Mouse (Mus musculus): ENCODE data around the gene Brms1l. TPM values are rescaled to one million over a fixed set of nuclear protein-coding genes. Genes with fewer than 3 reads are reported as not detected.

Gene Brms1l
- polyA plus RNA-seq, 1 experiment: 29.7 TPM

GRCm38 (mm10) chr12:55805035-55805434 is 31.1 kb upstream of the Brms1l start:
- peaks cover 1% of the 10 kb centered on the region for H3K4me1 ChIP-seq (ENCODE audit: control insufficient read depth, insufficient read depth, low read length)
- H3K36me3 ChIP-seq (ENCODE audit: control insufficient read depth, insufficient read depth, low read length, poor library complexity, severe bottlenecking): no peaks in the 10 kb centered on the region
- H3K27me3 ChIP-seq (ENCODE audit: control insufficient read depth, insufficient read depth, low read length, poor library complexity, severe bottlenecking): no peaks in the 10 kb centered on the region
- H3K4me3 ChIP-seq (ENCODE audit: low read depth, low read length): no peak overlapping the region
- no peak overlapping the region for H3K9ac ChIP-seq (ENCODE audit: low read depth, poor library complexity, severe bottlenecking)
- no peak overlapping the region for H3K27ac ChIP-seq (ENCODE audit: insufficient read depth, low read length)
- no peaks in the 10 kb centered on the region for H3K9me3 ChIP-seq (replicated peaks; ENCODE audit: control insufficient read depth, insufficient read depth, low read length, poor library complexity, severe bottlenecking)
- TF ChIP-seq POLR2A (IDR thresholded peaks at IDR 0.05; ENCODE audit: insufficient read depth, low read length) (no peak), CTCF (IDR thresholded peaks at IDR 0.05; ENCODE audit: low read depth, low read length) (no peak), EP300 (IDR thresholded peaks at IDR 0.05; ENCODE audit: insufficient read depth, low read depth, low read length) (no peak)

GRCm38 (mm10) chr12:55816488-55816887 is 19.6 kb upstream of the Brms1l start:
- H3K27ac ChIP-seq (ENCODE audit: insufficient read depth, low read length): no peak overlapping the region
- no peaks in the 10 kb centered on the region for H3K4me1 ChIP-seq (ENCODE audit: control insufficient read depth, insufficient read depth, low read length)
- no peak for TF ChIP-seq EP300 (IDR thresholded peaks at IDR 0.05; ENCODE audit: insufficient read depth, low read depth, low read length)
- no peak for TF ChIP-seq CTCF (IDR thresholded peaks at IDR 0.05; ENCODE audit: low read depth, low read length)
- TF ChIP-seq POLR2A (IDR thresholded peaks at IDR 0.05; ENCODE audit: insufficient read depth, low read length): no peak
- H3K4me3 ChIP-seq (ENCODE audit: low read depth, low read length): no peak overlapping the region
- no peak overlapping the region for H3K9ac ChIP-seq (ENCODE audit: low read depth, poor library complexity, severe bottlenecking)
- no peaks in the 10 kb centered on the region for H3K9me3 ChIP-seq (replicated peaks; ENCODE audit: control insufficient read depth, insufficient read depth, low read length, poor library complexity, severe bottlenecking)
- no peaks in the 10 kb centered on the region for H3K36me3 ChIP-seq (ENCODE audit: control insufficient read depth, insufficient read depth, low read length, poor library complexity, severe bottlenecking)
- no peaks in the 10 kb centered on the region for H3K27me3 ChIP-seq (ENCODE audit: control insufficient read depth, insufficient read depth, low read length, poor library complexity, severe bottlenecking)

- Histone ChIP-seq H3K27ac (ENCODE audit: insufficient read depth, low read length) (no peak overlapping the region), H3K27me3 (ENCODE audit: control insufficient read depth, insufficient read depth, low read length, poor library complexity, severe bottlenecking) (no peaks in the 10 kb centered on the region), H3K9me3 (replicated peaks; ENCODE audit: control insufficient read depth, insufficient read depth, low read length, poor library complexity, severe bottlenecking) (no peaks in the 10 kb centered on the region), H3K36me3 (ENCODE audit: control insufficient read depth, insufficient read depth, low read length, poor library complexity, severe bottlenecking) (no peaks in the 10 kb centered on the region), H3K4me1 (ENCODE audit: control insufficient read depth, insufficient read depth, low read length) (no peaks in the 10 kb centered on the region), H3K9ac (ENCODE audit: low read depth, poor library complexity, severe bottlenecking) (peak overlapping the region; percentile 90), H3K4me3 (ENCODE audit: low read depth, low read length) (peak overlapping the region; percentile 83)
- TF ChIP-seq POLR2A (IDR thresholded peaks at IDR 0.05; ENCODE audit: insufficient read depth, low read length) (no peak), CTCF (IDR thresholded peaks at IDR 0.05; ENCODE audit: low read depth, low read length) (no peak), EP300 (IDR thresholded peaks at IDR 0.05; ENCODE audit: insufficient read depth, low read depth, low read length) (no peak)
Observed at GRCm38 (mm10) chr12:55820119-55820660, 15.9 kb upstream of the Brms1l start.

GRCm38 (mm10) chr12:55820661-55821314 is 15.3 kb upstream of the Brms1l start, which contains the start of gene Ralgapa1:
TSS of gene Ralgapa1 (minus strand) at chr12:55821167.
- Histone ChIP-seq H3K27me3 (ENCODE audit: control insufficient read depth, insufficient read depth, low read length, poor library complexity, severe bottlenecking) (no peaks in the 10 kb centered on the region), H3K4me1 (ENCODE audit: control insufficient read depth, insufficient read depth, low read length) (no peaks in the 10 kb centered on the region), H3K9me3 (replicated peaks; ENCODE audit: control insufficient read depth, insufficient read depth, low read length, poor library complexity, severe bottlenecking) (no peaks in the 10 kb centered on the region), H3K9ac (ENCODE audit: low read depth, poor library complexity, severe bottlenecking) (peak within 1 kb of the TSS; percentile 90), H3K4me3 (ENCODE audit: low read depth, low read length) (peak within 1 kb of the TSS; percentile 83), H3K36me3 (ENCODE audit: control insufficient read depth, insufficient read depth, low read length, poor library complexity, severe bottlenecking) (no peaks in the 10 kb centered on the region), H3K27ac (ENCODE audit: insufficient read depth, low read length) (no peak within 1 kb of the TSS)
- TF ChIP-seq POLR2A (IDR thresholded peaks at IDR 0.05; ENCODE audit: insufficient read depth, low read length) (peak; percentile 40), CTCF (IDR thresholded peaks at IDR 0.05; ENCODE audit: low read depth, low read length) (no peak), EP300 (IDR thresholded peaks at IDR 0.05; ENCODE audit: insufficient read depth, low read depth, low read length) (peak; percentile 41; the same call in 1 of the 2 replicates)

- Histone ChIP-seq H3K4me3 (ENCODE audit: low read depth, low read length) (no peak overlapping the region), H3K9me3 (replicated peaks; ENCODE audit: control insufficient read depth, insufficient read depth, low read length, poor library complexity, severe bottlenecking) (no peaks in the 10 kb centered on the region), H3K36me3 (ENCODE audit: control insufficient read depth, insufficient read depth, low read length, poor library complexity, severe bottlenecking) (no peaks in the 10 kb centered on the region), H3K27me3 (ENCODE audit: control insufficient read depth, insufficient read depth, low read length, poor library complexity, severe bottlenecking) (no peaks in the 10 kb centered on the region), H3K9ac (ENCODE audit: low read depth, poor library complexity, severe bottlenecking) (no peak overlapping the region), H3K4me1 (ENCODE audit: control insufficient read depth, insufficient read depth, low read length) (no peaks in the 10 kb centered on the region), H3K27ac (ENCODE audit: insufficient read depth, low read length) (no peak overlapping the region)
- TF ChIP-seq POLR2A (IDR thresholded peaks at IDR 0.05; ENCODE audit: insufficient read depth, low read length) (no peak), EP300 (IDR thresholded peaks at IDR 0.05; ENCODE audit: insufficient read depth, low read depth, low read length) (no peak), CTCF (IDR thresholded peaks at IDR 0.05; ENCODE audit: low read depth, low read length) (no peak)
Observed at GRCm38 (mm10) chr12:55824027-55824426, 12.1 kb upstream of the Brms1l start.

GRCm38 (mm10) chr12:55825537-55825936 is 10.6 kb upstream of the Brms1l start:
- no peaks in the 10 kb centered on the region for H3K36me3 ChIP-seq (ENCODE audit: control insufficient read depth, insufficient read depth, low read length, poor library complexity, severe bottlenecking)
- no peaks in the 10 kb centered on the region for H3K27me3 ChIP-seq (ENCODE audit: control insufficient read depth, insufficient read depth, low read length, poor library complexity, severe bottlenecking)
- no peaks in the 10 kb centered on the region for H3K4me1 ChIP-seq (ENCODE audit: control insufficient read depth, insufficient read depth, low read length)
- H3K27ac ChIP-seq (ENCODE audit: insufficient read depth, low read length): no peak overlapping the region
- H3K9ac ChIP-seq (ENCODE audit: low read depth, poor library complexity, severe bottlenecking): no peak overlapping the region
- H3K9me3 ChIP-seq (replicated peaks; ENCODE audit: control insufficient read depth, insufficient read depth, low read length, poor library complexity, severe bottlenecking): no peaks in the 10 kb centered on the region
- no peak for TF ChIP-seq POLR2A (IDR thresholded peaks at IDR 0.05; ENCODE audit: insufficient read depth, low read length)
- TF ChIP-seq CTCF (IDR thresholded peaks at IDR 0.05; ENCODE audit: low read depth, low read length): peak; percentile 52
- no peak overlapping the region for H3K4me3 ChIP-seq (ENCODE audit: low read depth, low read length)

All from ES-Bruce4 (cell line).